8 mouse cellular contexts compared by ENCODE assay signal in the genomic region with DNA sequence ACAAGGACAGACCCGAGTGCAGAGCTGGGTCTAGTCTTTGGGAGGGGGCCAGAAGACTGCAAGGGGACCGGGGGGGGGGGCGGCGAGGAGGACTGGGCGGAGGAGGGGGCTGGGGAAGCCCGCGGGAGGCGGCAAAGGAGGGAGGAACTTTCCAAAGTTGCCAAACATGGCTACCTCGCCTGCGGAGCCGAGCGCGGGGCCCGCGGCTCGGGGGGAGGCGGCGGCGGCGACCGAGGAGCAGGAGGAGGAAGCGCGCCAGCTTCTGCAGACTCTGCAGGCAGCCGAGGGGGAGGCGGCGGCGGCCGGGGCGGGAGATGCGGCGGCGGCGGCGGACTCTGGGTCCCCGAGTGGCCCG. TPM values are rescaled to one million over a fixed set of nuclear protein-coding genes. Genes with fewer than 3 reads are reported as not detected.
DNase-seq lines count a peak whose midpoint lies in the region; ATAC-seq and TF ChIP-seq lines count a peak whose summit lies in the region.

A gene (plus strand): TSS at position 124 of the 355 bp plus-strand sequence.

- ATAC-seq in heart, embryonic 11.5 days (replicated peaks; ENCODE audit: insufficient number of reproducible peaks, low FRiP score, low TSS enrichment), result peak; percentile 7; the same call in 1 of the 2 replicates
- ATAC-seq in embryonic facial prominence, embryonic 12.5 days (ENCODE audit: insufficient number of reproducible peaks, insufficient read depth, low FRiP score, low TSS enrichment), result no peak; the same call in 1 of the 2 replicates
- peak; percentile 0; the same call in 1 of the 2 replicates for ATAC-seq in intestine, embryonic 14.5 days (replicated peaks; ENCODE audit: low FRiP score, low TSS enrichment, low read depth)
- peak; percentile 4; the same call in 1 of the 2 replicates for ATAC-seq in lung, postnatal 0 days
- no peak for ATAC-seq in stomach, embryonic 15.5 days (ENCODE audit: insufficient read depth, low FRiP score, low read depth)

- peak within 1 kb of the TSS; percentile 96 for H3K4me2 ChIP-seq in heart, embryonic 11.5 days
- H3K4me2 ChIP-seq in embryonic facial prominence, embryonic 12.5 days (replicated peaks), result peak within 1 kb of the TSS; percentile 85
- H3K4me2 ChIP-seq in intestine, embryonic 14.5 days (ENCODE audit: low read length), result peak within 1 kb of the TSS; percentile 91
- peak within 1 kb of the TSS; percentile 93 for H3K4me2 ChIP-seq in lung, postnatal 0 days (replicated peaks; ENCODE audit: low read depth, low read length)
- H3K4me2 ChIP-seq in stomach, embryonic 15.5 days, result peak within 1 kb of the TSS; percentile 85

- under 1% methylated on average over 27 of the region's 36 CpGs for WGBS in heart, embryonic 11.5 days (ENCODE audit: insufficient replicate concordance)
- 1% methylated on average over 29 of the region's 36 CpGs for WGBS in embryonic facial prominence, embryonic 12.5 days
- 3% methylated on average over 30 of the region's 36 CpGs for WGBS in intestine, embryonic 14.5 days
- WGBS in lung, postnatal 0 days, result 2% methylated on average over 20 of the region's 36 CpGs
- 2% methylated on average over 10 of the region's 36 CpGs for WGBS in stomach, embryonic 15.5 days

- H3K4me1 ChIP-seq in heart, embryonic 11.5 days (ENCODE audit: control insufficient read depth, insufficient read depth, low read length), result peaks cover 37% of the 10 kb centered on the region
- H3K4me1 ChIP-seq in E14TG2a.4 (replicated peaks; ENCODE audit: low read depth, low read length), result peaks cover 67% of the 10 kb centered on the region
- peaks cover 41% of the 10 kb centered on the region for H3K4me1 ChIP-seq in embryonic facial prominence, embryonic 12.5 days
- H3K4me1 ChIP-seq in intestine, embryonic 14.5 days (replicated peaks; ENCODE audit: control insufficient read depth, insufficient read depth, low read length), result peaks cover 36% of the 10 kb centered on the region
- peaks cover 14% of the 10 kb centered on the region for H3K4me1 ChIP-seq in lung, postnatal 0 days (ENCODE audit: insufficient read depth, low read depth, low read length)
- H3K4me1 ChIP-seq in stomach, embryonic 15.5 days, result peaks cover 35% of the 10 kb centered on the region

- H3K9me3 ChIP-seq in heart, embryonic 11.5 days (replicated peaks; ENCODE audit: control insufficient read depth, low read length), result no peaks in the 10 kb centered on the region
- no peaks in the 10 kb centered on the region for H3K9me3 ChIP-seq in E14TG2a.4 (ENCODE audit: low read length)
- H3K9me3 ChIP-seq in embryonic facial prominence, embryonic 12.5 days, result no peaks in the 10 kb centered on the region
- H3K9me3 ChIP-seq in intestine, embryonic 14.5 days (ENCODE audit: control insufficient read depth, low read length), result no peaks in the 10 kb centered on the region
- H3K9me3 ChIP-seq in lung, postnatal 0 days (ENCODE audit: low read length), result no peaks in the 10 kb centered on the region
- H3K9me3 ChIP-seq in stomach, embryonic 15.5 days, result no peaks in the 10 kb centered on the region

- no peak for DNase-seq in heart, postnatal 25 days (ENCODE audit: low spot score)
- DNase-seq in intestine, embryonic 14.5 days (ENCODE audit: low spot score), result no peak
- peak; percentile 70 for DNase-seq in lung, postnatal 0 days (ENCODE audit: low spot score)
- no peak for DNase-seq in cerebellum, postnatal 36 days

- peak within 1 kb of the TSS; percentile 98 for H3K27ac ChIP-seq in heart, embryonic 11.5 days (ENCODE audit: low read depth, low read length)
- peak within 1 kb of the TSS; percentile 99 for H3K27ac ChIP-seq in embryonic facial prominence, embryonic 12.5 days
- peak within 1 kb of the TSS; percentile 96 for H3K27ac ChIP-seq in intestine, embryonic 14.5 days (ENCODE audit: low read depth)
- H3K27ac ChIP-seq in lung, postnatal 0 days (ENCODE audit: low read length), result peak within 1 kb of the TSS; percentile 92
- H3K27ac ChIP-seq in stomach, embryonic 15.5 days, result peak within 1 kb of the TSS; percentile 98

- H3K27me3 ChIP-seq in heart, embryonic 11.5 days (ENCODE audit: control insufficient read depth, insufficient read depth, low read length), result peaks cover 6% of the 10 kb centered on the region; the same call in 1 of the 2 replicates
- peaks cover 67% of the 10 kb centered on the region for H3K27me3 ChIP-seq in E14TG2a.4 (ENCODE audit: insufficient read depth, low read length)
- H3K27me3 ChIP-seq in embryonic facial prominence, embryonic 12.5 days, result no peaks in the 10 kb centered on the region
- H3K27me3 ChIP-seq in intestine, embryonic 14.5 days (replicated peaks; ENCODE audit: control insufficient read depth, insufficient read depth, low read length), result no peaks in the 10 kb centered on the region
- no peaks in the 10 kb centered on the region for H3K27me3 ChIP-seq in lung, postnatal 0 days (replicated peaks; ENCODE audit: insufficient read depth, low read length)
- no peaks in the 10 kb centered on the region for H3K27me3 ChIP-seq in stomach, embryonic 15.5 days (replicated peaks)

- intact Hi-C loops in heart, postnatal 25 days (cut with DNase I), result no loop called here

- 0 out of 2 replicates have a peak, but pooled peaks cover 8% of the 10 kb centered on the region for H3K36me3 ChIP-seq in heart, embryonic 11.5 days (ENCODE audit: control insufficient read depth, insufficient read depth, low read length)
- H3K36me3 ChIP-seq in E14TG2a.4 (ENCODE audit: insufficient read depth, low read length), result peaks cover 28% of the 10 kb centered on the region
- peaks cover 20% of the 10 kb centered on the region for H3K36me3 ChIP-seq in embryonic facial prominence, embryonic 12.5 days
- peaks cover 26% of the 10 kb centered on the region for H3K36me3 ChIP-seq in intestine, embryonic 14.5 days (ENCODE audit: control insufficient read depth, insufficient read depth, low read length)
- no peaks in the 10 kb centered on the region for H3K36me3 ChIP-seq in lung, postnatal 0 days (ENCODE audit: insufficient read depth, low read length)
- H3K36me3 ChIP-seq in stomach, embryonic 15.5 days, result no peaks in the 10 kb centered on the region

- H3K4me3 ChIP-seq in heart, embryonic 11.5 days (ENCODE audit: low read depth, low read length), result peak within 1 kb of the TSS; percentile 78
- H3K4me3 ChIP-seq in E14TG2a.4 (replicated peaks; ENCODE audit: low read length), result peak within 1 kb of the TSS; percentile 83
- peak within 1 kb of the TSS; percentile 77 for H3K4me3 ChIP-seq in embryonic facial prominence, embryonic 12.5 days
- peak within 1 kb of the TSS; percentile 78 for H3K4me3 ChIP-seq in intestine, embryonic 14.5 days (ENCODE audit: low read depth, low read length)
- peak within 1 kb of the TSS; percentile 69 for H3K4me3 ChIP-seq in lung, postnatal 0 days (ENCODE audit: low read depth, low read length)
- H3K4me3 ChIP-seq in stomach, embryonic 15.5 days (replicated peaks), result peak within 1 kb of the TSS; percentile 73

- no peak for TF ChIP-seq CTCF in E14TG2a.4 (conservative IDR thresholded peaks at IDR 0.05; ENCODE audit: low read length)
- no peak for TF ChIP-seq CTCF in lung, postnatal 0 days (IDR thresholded peaks at IDR 0.05)

- H3K9ac ChIP-seq in heart, embryonic 11.5 days (ENCODE audit: low read depth, low read length), result peak within 1 kb of the TSS; percentile 92
- peak within 1 kb of the TSS; percentile 91 for H3K9ac ChIP-seq in embryonic facial prominence, embryonic 12.5 days
- H3K9ac ChIP-seq in intestine, embryonic 14.5 days (ENCODE audit: low read length), result peak within 1 kb of the TSS; percentile 81
- peak within 1 kb of the TSS; percentile 55 for H3K9ac ChIP-seq in lung, postnatal 0 days (replicated peaks; ENCODE audit: low read depth)
- peak within 1 kb of the TSS; percentile 81 for H3K9ac ChIP-seq in stomach, embryonic 15.5 days

- TF ChIP-seq EP300 in lung, postnatal 0 days (IDR thresholded peaks at IDR 0.05), result no peak

RNA-seq across cellular contexts. Expression of the gene that starts here (rescaled TPM):
- polyA plus RNA-seq in heart, embryonic 11.5 days (2014; fragmentation: Nextera tagmentation; extraction: Ambion mirVana), result 6.6 and 6.9 TPM in 2 replicates
- 1 to 10 TPM; 8.6 to 9.8 TPM for total RNA-seq in heart, postnatal 25 days (2021)
- polyA plus RNA-seq in embryonic facial prominence, embryonic 12.5 days (2016; fragmentation: Nextera tagmentation; extraction: Ambion mirVana), result 16.6 and 16.9 TPM in 2 replicates
- polyA plus RNA-seq in intestine, embryonic 14.5 days (2014; fragmentation: Nextera tagmentation; extraction: Ambion mirVana), result 15.7 and 15.8 TPM in 2 replicates
- polyA plus RNA-seq in lung, postnatal 0 days (2015; fragmentation: Nextera tagmentation; extraction: Ambion mirVana), result 4.2 and 4.7 TPM in 2 replicates
- polyA plus RNA-seq in stomach, embryonic 15.5 days (2015; fragmentation: Nextera tagmentation; extraction: Ambion mirVana), result 10.8 and 12.1 TPM in 2 replicates

Comparison
In these comparisons a context has a peak if more than half of its experiments do, and no peak if none do; other contexts are left out.
1. ATAC-seq: peak in heart, embryonic 11.5 days (single experiment), intestine, embryonic 14.5 days (single experiment) and lung, postnatal 0 days (single experiment); none in embryonic facial prominence, embryonic 12.5 days (single experiment) and stomach, embryonic 15.5 days (single experiment).
2. Peak in every context shown above with its lines, with median percentiles within 50 percentile points of each other: H3K27ac ChIP-seq, H3K4me2 ChIP-seq, H3K4me3 ChIP-seq and H3K9ac ChIP-seq.